Comparison of ENCODE assay signal across 9 mouse cellular contexts in genomic region chr6:127546676-127547075, GRCm38 (mm10). TPM values are rescaled to one million over a fixed set of nuclear protein-coding genes. Genes with fewer than 3 reads are reported as not detected.
DNase-seq lines count a peak whose midpoint lies in the region; ATAC-seq lines count a peak whose summit lies in the region.
"Had no signal": no experiment of that assay in that cellular context is flagged by ENCODE, and none has a peak within 500 bp of the region (broad histone marks: within the 10 kb centered on the region; RNA-seq: fewer than 3 reads in every experiment).

No protein-coding gene starts in this region.

- H3K27me3 ChIP-seq in heart, embryonic 11.5 days (ENCODE audit: control insufficient read depth, insufficient read depth, low read length): peaks cover 2% of the 10 kb centered on the region
- 0 out of 2 replicates have a peak, but pooled peaks cover under 1% of the 10 kb centered on the region for H3K27me3 ChIP-seq in lung, embryonic 16.5 days (ENCODE audit: control insufficient read depth, insufficient read depth, low read depth, low read length)

- WGBS in heart, embryonic 11.5 days (ENCODE audit: insufficient replicate concordance): 63% methylated on average over 4 of the region's 4 CpGs
- whole genome bisulfite sequencing in lung, embryonic 16.5 days: 39% methylated on average over 4 of the region's 4 CpGs

- H3K4me3 ChIP-seq in heart, embryonic 11.5 days (ENCODE audit: low read depth, low read length): no peak overlapping the region
- H3K4me3 ChIP-seq in lung, embryonic 16.5 days (ENCODE audit: low read length): no peak overlapping the region
- H3K4me3 ChIP-seq: limb, embryonic 15.5 days had no signal

- no peak overlapping the region for H3K4me2 ChIP-seq in heart, embryonic 11.5 days
- no peak overlapping the region for H3K4me2 ChIP-seq in lung, embryonic 16.5 days (ENCODE audit: low read depth, low read length)
- H3K4me2 ChIP-seq: limb, embryonic 15.5 days had no signal

- no peaks in the 10 kb centered on the region for H3K9me3 ChIP-seq in heart, embryonic 11.5 days (replicated peaks; ENCODE audit: control insufficient read depth, low read length)
- no peaks in the 10 kb centered on the region for H3K9me3 ChIP-seq in lung, embryonic 16.5 days (ENCODE audit: control insufficient read depth, low read length)
- H3K9me3 ChIP-seq: limb, embryonic 15.5 days had no signal

- H3K27ac ChIP-seq in heart, embryonic 11.5 days (ENCODE audit: low read depth, low read length): no peak overlapping the region
- peak overlapping the region; percentile 12; the same call in 1 of the 2 replicates for H3K27ac ChIP-seq in lung, embryonic 16.5 days (ENCODE audit: low read length)
- H3K27ac ChIP-seq: limb, embryonic 15.5 days had no signal

- intact Hi-C loops in heart, postnatal 14 days (cut with DNase I): no loop called here

- H3K4me1 ChIP-seq in heart, embryonic 11.5 days (ENCODE audit: control insufficient read depth, insufficient read depth, low read length): 0 out of 2 replicates have a peak, but pooled peaks cover 2% of the 10 kb centered on the region
- peaks cover 6% of the 10 kb centered on the region for H3K4me1 ChIP-seq in lung, embryonic 16.5 days (replicated peaks; ENCODE audit: control insufficient read depth, insufficient read depth, low read length)

- DNase-seq in heart, adult 11 months: peak; percentile 98
- DNase-seq in adrenal gland, adult (ENCODE audit: inconsistent age in 2 of 2, low spot score in 1 of 2): peak; percentile 52 to 82
- peak; percentile 62 to 78 for DNase-seq in heart, postnatal 14 days
- no peak for DNase-seq in embryo, embryonic 10.5 days (ENCODE audit: low spot score)
- no peak for DNase-seq in spleen, postnatal 10 days (ENCODE audit: low spot score in 2 of 2)

- H3K36me3 ChIP-seq in heart, embryonic 11.5 days (ENCODE audit: control insufficient read depth, insufficient read depth, low read length): no peaks in the 10 kb centered on the region
- H3K36me3 ChIP-seq in lung, embryonic 16.5 days (ENCODE audit: control insufficient read depth, insufficient read depth, low read length): no peaks in the 10 kb centered on the region
- H3K36me3 ChIP-seq: limb, embryonic 15.5 days had no signal

- H3K9ac ChIP-seq in heart, embryonic 11.5 days (ENCODE audit: low read depth, low read length): no peak overlapping the region
- H3K9ac ChIP-seq in lung, embryonic 16.5 days (ENCODE audit: low read length): no peak overlapping the region
- H3K9ac ChIP-seq: limb, embryonic 15.5 days had no signal

- ATAC-seq in heart, embryonic 11.5 days (replicated peaks; ENCODE audit: insufficient number of reproducible peaks, low FRiP score, low TSS enrichment): no peak
- ATAC-seq in lung, embryonic 16.5 days (ENCODE audit: low read depth): peak; percentile 95
- ATAC-seq in erythroblast, adult 5-6 weeks (replicated peaks; ENCODE audit: low FRiP score, poor library complexity, severe bottlenecking): no peak

RNA-seq across cellular contexts. Expression of gene Cracr2a, which starts 14.5 kb away (rescaled TPM):
- polyA plus RNA-seq in heart, embryonic 11.5 days (2014; fragmentation: Nextera tagmentation; extraction: Ambion mirVana): 0.93 and 1.0 TPM in 2 replicates
- 1 to 10 TPM; 1.4 to 2.6 TPM for total RNA-seq in heart, postnatal 14 days (2021)
- 4.3 and 4.7 TPM in 2 replicates for polyA plus RNA-seq in lung, embryonic 16.5 days (2015; fragmentation: Nextera tagmentation; extraction: Ambion mirVana)
- total RNA-seq in erythroblast, adult 5-6 weeks (2015; ENCODE audit: low replicate concordance): 4.0 and 4.2 TPM in 2 replicates
- total RNA-seq in erythroblast, adult 5-6 weeks (2017; ENCODE audit: low replicate concordance): 2.4 and 2.9 TPM in 2 replicates

Comparison
In these comparisons a context has a peak if more than half of its experiments do, and no peak if none do; other contexts are left out.
1. DNase-seq: peak in heart, adult 11 months (single experiment), adrenal gland, adult (2 of 2) and heart, postnatal 14 days (2 of 2); none in embryo, embryonic 10.5 days (single experiment) and spleen, postnatal 10 days (0 of 2).